In genomic region chr1:41140542-41140941, GRCm38 (mm10) we compare ENCODE assay signal across 17 mouse cellular contexts.
A peak's percentile ranks its signal among the peaks of the same experiment; 100 is the strongest.
DNase-seq lines count a peak whose midpoint lies in the region; ATAC-seq and TF ChIP-seq lines count a peak whose summit lies in the region.
"Had no signal": no experiment of that assay in that cellular context is flagged by ENCODE, and none has a peak within 500 bp of the region (broad histone marks: within the 10 kb centered on the region; RNA-seq: fewer than 3 reads in every experiment).

No protein-coding gene starts in this region.

- no peak overlapping the region for H3K9ac ChIP-seq in midbrain, embryonic 11.5 days (ENCODE audit: low read length)
- no peak overlapping the region for H3K9ac ChIP-seq in midbrain, embryonic 16.5 days (ENCODE audit: low read depth, low read length)
- H3K9ac ChIP-seq in forebrain, embryonic 12.5 days = no peak overlapping the region
- H3K9ac ChIP-seq in midbrain, embryonic 14.5 days (replicated peaks; ENCODE audit: low read length) = no peak overlapping the region
- H3K9ac ChIP-seq: embryonic facial prominence, embryonic 12.5 days; liver, postnatal 0 days; stomach, embryonic 15.5 days had no signal

- H3K4me3 ChIP-seq in midbrain, embryonic 11.5 days (ENCODE audit: low read depth, low read length) = no peak overlapping the region
- no peak overlapping the region for H3K4me3 ChIP-seq in midbrain, embryonic 16.5 days (ENCODE audit: low read depth, low read length)
- no peak overlapping the region for H3K4me3 ChIP-seq in forebrain, embryonic 12.5 days (replicated peaks)
- no peak overlapping the region for H3K4me3 ChIP-seq in midbrain, embryonic 14.5 days (replicated peaks; ENCODE audit: low read depth, low read length)
- H3K4me3 ChIP-seq in layer of hippocampus, adult 2 months = no peak overlapping the region
- H3K4me3 ChIP-seq: embryonic facial prominence, embryonic 12.5 days; stomach, embryonic 15.5 days had no signal

- WGBS in midbrain, embryonic 11.5 days = 6% methylated on average over 1 of the region's 1 CpGs
- 13% methylated on average over 1 of the region's 1 CpGs for WGBS in midbrain, embryonic 16.5 days
- whole genome bisulfite sequencing in forebrain, embryonic 12.5 days = 7% methylated on average over 1 of the region's 1 CpGs
- WGBS in midbrain, embryonic 14.5 days = 2% methylated on average over 1 of the region's 1 CpGs

- H3K4me1 ChIP-seq in midbrain, embryonic 11.5 days (ENCODE audit: control insufficient read depth, insufficient read depth, low read length) = peaks cover 8% of the 10 kb centered on the region
- H3K4me1 ChIP-seq in midbrain, embryonic 16.5 days (ENCODE audit: control insufficient read depth, insufficient read depth, low read length) = no peaks in the 10 kb centered on the region
- H3K4me1 ChIP-seq in forebrain, embryonic 12.5 days = peaks cover 11% of the 10 kb centered on the region
- 0 out of 2 replicates have a peak, but pooled peaks cover 5% of the 10 kb centered on the region for H3K4me1 ChIP-seq in midbrain, embryonic 14.5 days (ENCODE audit: control insufficient read depth, insufficient read depth, low read length)
- H3K4me1 ChIP-seq: embryonic facial prominence, embryonic 12.5 days; stomach, embryonic 15.5 days had no signal

- H3K4me2 ChIP-seq in midbrain, embryonic 11.5 days = no peak overlapping the region
- no peak overlapping the region for H3K4me2 ChIP-seq in midbrain, embryonic 16.5 days (ENCODE audit: low read length)
- H3K4me2 ChIP-seq in forebrain, embryonic 12.5 days = no peak overlapping the region
- H3K4me2 ChIP-seq in midbrain, embryonic 14.5 days (ENCODE audit: low read length) = no peak overlapping the region
- H3K4me2 ChIP-seq: embryonic facial prominence, embryonic 12.5 days; heart, embryonic 11.5 days; stomach, embryonic 15.5 days had no signal

- TF ChIP-seq CTCF in layer of hippocampus, adult 2 months (conservative IDR thresholded peaks at IDR 0.05) = no peak

- no peaks in the 10 kb centered on the region for H3K36me3 ChIP-seq in midbrain, embryonic 11.5 days (ENCODE audit: control insufficient read depth, insufficient read depth, low read length)
- no peaks in the 10 kb centered on the region for H3K36me3 ChIP-seq in midbrain, embryonic 16.5 days (ENCODE audit: control insufficient read depth, insufficient read depth, low read length)
- no peaks in the 10 kb centered on the region for H3K36me3 ChIP-seq in forebrain, embryonic 12.5 days (replicated peaks)
- H3K36me3 ChIP-seq in midbrain, embryonic 14.5 days (ENCODE audit: control insufficient read depth, insufficient read depth, low read length) = no peaks in the 10 kb centered on the region
- H3K36me3 ChIP-seq: embryonic facial prominence, embryonic 12.5 days; stomach, embryonic 15.5 days had no signal

- ATAC-seq in midbrain, embryonic 11.5 days (ENCODE audit: low FRiP score) = peak; percentile 90
- no peak for ATAC-seq in midbrain, embryonic 16.5 days
- peak; percentile 75; the same call in 1 of the 2 replicates for ATAC-seq in forebrain, embryonic 12.5 days (ENCODE audit: low FRiP score)
- peak; percentile 43; the same call in 1 of the 2 replicates for ATAC-seq in midbrain, embryonic 14.5 days (ENCODE audit: low FRiP score, low TSS enrichment)
- ATAC-seq: liver, postnatal 0 days had no signal

- H3K9me3 ChIP-seq in midbrain, embryonic 11.5 days (ENCODE audit: control insufficient read depth, low read length) = no peaks in the 10 kb centered on the region
- H3K9me3 ChIP-seq in midbrain, embryonic 16.5 days (replicated peaks; ENCODE audit: control insufficient read depth, low read length, poor library complexity, severe bottlenecking) = no peaks in the 10 kb centered on the region
- H3K9me3 ChIP-seq in forebrain, embryonic 12.5 days = no peaks in the 10 kb centered on the region
- H3K9me3 ChIP-seq in midbrain, embryonic 14.5 days (ENCODE audit: control insufficient read depth, low read length) = no peaks in the 10 kb centered on the region
- H3K9me3 ChIP-seq: embryonic facial prominence, embryonic 12.5 days; stomach, embryonic 15.5 days had no signal

- no peak for DNase-seq in midbrain, embryonic 11.5 days (ENCODE audit: low spot score, missing footprints)
- peak; percentile 78 for DNase-seq in R1 (ENCODE audit: low read depth, low spot score)
- DNase-seq in midbrain, embryonic 14.5 days = peak; percentile 51
- DNase-seq in spleen, adult 18-20 months = no peak
- no peak for DNase-seq in layer of hippocampus, adult 2 months (ENCODE audit: low spot score in 2 of 2)
- DNase-seq: adrenal gland, postnatal 14 days; cerebellum, adult 2 months; kidney, adult 9 months; layer of hippocampus, postnatal 36 days; liver; liver, postnatal 0 days; lung, postnatal 14 days had no signal

- H3K27me3 ChIP-seq in midbrain, embryonic 11.5 days (ENCODE audit: control insufficient read depth, insufficient read depth, low read length) = no peaks in the 10 kb centered on the region
- no peaks in the 10 kb centered on the region for H3K27me3 ChIP-seq in midbrain, embryonic 16.5 days (ENCODE audit: control insufficient read depth, insufficient read depth, low read depth, low read length)
- no peaks in the 10 kb centered on the region; the same call in 1 of the 2 replicates for H3K27me3 ChIP-seq in forebrain, embryonic 12.5 days
- H3K27me3 ChIP-seq in midbrain, embryonic 14.5 days (ENCODE audit: control insufficient read depth, insufficient read depth, low read length) = no peaks in the 10 kb centered on the region
- H3K27me3 ChIP-seq: embryonic facial prominence, embryonic 12.5 days; stomach, embryonic 15.5 days had no signal

- H3K27ac ChIP-seq in midbrain, embryonic 11.5 days (ENCODE audit: low read depth, low read length) = peak overlapping the region; percentile 49; the same call in 1 of the 2 replicates
- H3K27ac ChIP-seq in midbrain, embryonic 16.5 days (ENCODE audit: low read length) = no peak overlapping the region
- 0 out of 2 replicates have a peak overlapping the region, but pooled peaks have one; percentile 46 for H3K27ac ChIP-seq in forebrain, embryonic 12.5 days
- 0 out of 2 replicates have a peak overlapping the region, but pooled peaks have one; percentile 20 for H3K27ac ChIP-seq in midbrain, embryonic 14.5 days (replicated peaks; ENCODE audit: low read depth, low read length)
- no peak overlapping the region for H3K27ac ChIP-seq in layer of hippocampus, adult 2 months
- H3K27ac ChIP-seq: embryonic facial prominence, embryonic 12.5 days; stomach, embryonic 15.5 days had no signal

Comparison
In these comparisons a context has a peak if more than half of its experiments do, and no peak if none do; other contexts are left out.
1. DNase-seq: peak in R1 (single experiment) and midbrain, embryonic 14.5 days (single experiment); none in midbrain, embryonic 11.5 days (single experiment), spleen, adult 18-20 months (0 of 2) and layer of hippocampus, adult 2 months (0 of 2).
2. H3K27ac ChIP-seq: peak in midbrain, embryonic 11.5 days (single experiment), forebrain, embryonic 12.5 days (single experiment) and midbrain, embryonic 14.5 days (single experiment); none in midbrain, embryonic 16.5 days (single experiment) and layer of hippocampus, adult 2 months (single experiment).